Mouse (Mus musculus) spleen, adult 18-20 months (tissue): ENCODE measurements around the gene Vma21-ps.
"Not testable (repeated sequence)": the region's sequence is repeated elsewhere in the genome, so short reads cannot be mapped to it uniquely, and the experiment has no call there.

Experiments used
- DNase-seq, 2 experiments: peaks; one replicate each; pipeline ENCODE4 v3.0.0; 2022; ENCODE audit warnings: mixed read lengths in 2 of 2

Vma21-ps gene

DNA sequence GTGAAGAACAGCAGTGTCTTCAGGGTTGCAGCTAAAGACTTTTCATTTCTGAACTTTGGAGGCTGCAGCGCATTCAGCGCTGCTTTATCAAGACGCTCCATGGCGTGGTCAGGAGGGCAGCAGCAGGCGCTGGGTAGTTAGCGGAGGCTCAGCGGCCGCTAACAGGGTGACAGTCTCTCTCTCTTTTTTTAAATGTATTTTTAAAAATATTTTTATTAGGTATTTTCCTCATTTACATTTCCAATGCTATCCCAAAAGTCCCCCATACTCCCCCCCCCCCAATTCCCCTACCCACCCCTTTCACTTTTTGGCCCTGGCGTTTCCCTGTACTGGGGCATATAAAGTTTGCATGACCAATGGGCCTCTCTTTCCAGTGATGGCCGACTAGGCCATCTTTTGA is at the start of gene Vma21-ps:
Gene Vma21-ps (minus strand): TSS at position 101 of the 400 bp plus-strand sequence.
- DNase-seq, result not testable (repeated sequence)

GRCm38 (mm10) chr4:52543001-52543400 is 46.0 kb upstream of the Vma21-ps start:
- no peak for DNase-seq

GRCm38 (mm10) chr4:52530636-52531035 is 33.6 kb upstream of the Vma21-ps start:
- no peak for DNase-seq

DNA sequence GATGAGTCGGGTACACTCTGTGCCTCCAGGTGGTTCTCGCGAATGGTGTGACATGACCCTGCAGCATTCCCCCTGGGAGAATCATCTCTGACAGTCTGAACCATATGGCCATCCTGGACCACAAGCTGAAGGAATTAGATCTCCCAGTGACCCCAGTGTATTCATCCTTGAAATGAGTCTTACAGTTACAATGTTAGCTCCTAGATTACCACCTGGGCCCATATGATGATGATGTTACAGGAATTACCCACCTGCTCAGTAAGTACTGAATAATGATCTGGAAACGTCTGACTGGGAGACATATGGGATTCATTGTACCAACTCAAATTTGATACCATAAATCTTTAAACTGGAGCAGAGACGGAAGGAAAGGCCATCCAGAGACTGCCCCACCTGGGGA is 29.4 kb upstream of the Vma21-ps start:
- DNase-seq, result no peak

GRCm38 (mm10) chr4:52519301-52519700 is 22.3 kb upstream of the Vma21-ps start:
- no peak for DNase-seq

GRCm38 (mm10) chr4:52517580-52517979 is 20.5 kb upstream of the Vma21-ps start:
- no peak for DNase-seq

DNA sequence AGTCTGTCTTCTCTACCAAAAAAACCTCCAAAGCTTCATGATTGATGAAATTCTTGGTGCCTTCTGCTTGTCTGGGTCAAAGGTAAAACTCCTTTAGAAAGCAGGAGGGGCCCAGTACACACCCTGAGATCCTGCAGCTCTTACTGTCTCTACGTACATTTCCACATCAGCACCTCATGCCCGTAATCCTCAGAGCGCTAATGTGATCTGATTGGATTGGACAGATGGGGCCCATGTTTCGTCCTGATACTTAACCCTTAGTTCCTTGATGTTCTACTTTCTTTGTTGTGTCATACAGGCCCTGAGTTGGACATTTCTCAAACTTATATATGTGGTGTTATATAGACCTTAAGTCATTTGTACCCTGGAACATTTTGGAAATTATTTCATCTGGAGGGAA is 9.6 kb downstream of the Vma21-ps start:
- no peak for DNase-seq

GRCm38 (mm10) chr4:52473431-52473830 is 23.6 kb downstream of the Vma21-ps start:
- DNase-seq, result no peak

- no peak for DNase-seq
Measured at GRCm38 (mm10) chr4:52461321-52461720, 35.7 kb downstream of the Vma21-ps start.

- DNase-seq, result no peak
Measured at GRCm38 (mm10) chr4:52459726-52460125, 37.3 kb downstream of the Vma21-ps start.
